Mouse (Mus musculus): ENCODE data around the gene Trim65. TPM values are rescaled to one million over a fixed set of nuclear protein-coding genes. Genes with fewer than 3 reads are reported as not detected.

The Trim65 gene
- polyA plus RNA-seq, 2 experiments: 0.83 to 1.4 TPM

GRCm38 (mm10) chr11:116101931-116102381, 29.0 kb downstream of the Trim65 start:
- TF ChIP-seq CTCF (IDR thresholded peaks at IDR 0.05; ENCODE audit: low read depth) (no peak), EP300 (IDR thresholded peaks at IDR 0.05; ENCODE audit: low read depth) (no peak)
- WGBS (ENCODE audit: insufficient replicate concordance): 25% methylated on average over 11 of the region's 11 CpGs
- no peak overlapping the region for H3K27ac ChIP-seq
- H3K36me3 ChIP-seq (replicated peaks; ENCODE audit: control insufficient read depth, insufficient read depth, low read depth): no peaks in the 10 kb centered on the region
- H3K4me1 ChIP-seq (replicated peaks; ENCODE audit: control insufficient read depth in 2 of 2, insufficient read depth in 2 of 2, low read length in 1 of 2): peaks cover 13 to 45% of the 10 kb centered on the region in 2 experiments
- peak overlapping the region; percentile 8; the same call in 1 of the 2 replicates for H3K4me2 ChIP-seq (ENCODE audit: low read depth)
- no peak overlapping the region for H3K9ac ChIP-seq (replicated peaks)
- no peaks in the 10 kb centered on the region for H3K9me3 ChIP-seq (ENCODE audit: control insufficient read depth, low read length)
- H3K27me3 ChIP-seq (ENCODE audit: control insufficient read depth, insufficient read depth, low read length): no peaks in the 10 kb centered on the region; the same call in 1 of the 2 replicates
- H3K4me3 ChIP-seq (ENCODE audit: insufficient read depth in 1 of 2, low read depth in 2 of 2, low read length in 2 of 2): no peak overlapping the region
- DNase-seq (ENCODE audit: low read depth in 3 of 3, low spot score in 3 of 3) (no peak), ATAC-seq (ENCODE audit: insufficient read depth) (no peak)

DNA sequence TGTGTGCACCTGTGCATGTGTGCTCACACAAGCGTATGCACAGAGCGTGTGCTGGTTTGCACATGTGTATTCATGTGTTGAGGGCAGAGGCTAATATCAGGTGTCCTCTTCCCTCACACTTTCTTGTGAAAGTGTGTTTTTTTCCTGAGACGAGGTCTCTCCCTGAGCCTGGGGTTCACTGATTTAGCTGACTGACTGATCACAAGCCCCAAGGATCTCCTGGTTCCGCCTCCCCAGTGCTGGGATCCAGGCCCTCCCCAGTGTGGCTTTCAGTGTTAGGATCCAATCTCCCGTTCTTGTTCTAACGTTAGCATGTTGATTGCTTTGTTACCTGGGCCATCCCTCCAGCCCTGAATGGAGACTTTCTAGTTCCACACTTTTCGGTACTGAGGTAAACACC, 30.1 kb downstream of the Trim65 start:
- 71% methylated on average over 7 of the region's 7 CpGs for WGBS (ENCODE audit: insufficient replicate concordance)
- no peak for ATAC-seq (ENCODE audit: insufficient read depth)
- Histone ChIP-seq H3K9me3 (ENCODE audit: control insufficient read depth, low read length) (peaks cover 4% of the 10 kb centered on the region), H3K4me3 (ENCODE audit: insufficient read depth in 1 of 2, low read depth in 2 of 2, low read length in 2 of 2) (no peak overlapping the region), H3K36me3 (replicated peaks; ENCODE audit: control insufficient read depth, insufficient read depth, low read depth) (no peaks in the 10 kb centered on the region), H3K27me3 (ENCODE audit: control insufficient read depth, insufficient read depth, low read length) (no peaks in the 10 kb centered on the region), H3K4me2 (ENCODE audit: low read depth) (no peak overlapping the region), H3K9ac (replicated peaks) (no peak overlapping the region), H3K27ac (no peak overlapping the region), H3K4me1 (replicated peaks; ENCODE audit: control insufficient read depth in 2 of 2, insufficient read depth in 2 of 2, low read length in 1 of 2) (peaks cover 13 to 40% of the 10 kb centered on the region in 2 experiments)
- DNase-seq (ENCODE audit: low read depth in 3 of 3, low spot score in 3 of 3): no peak
- TF ChIP-seq CTCF (IDR thresholded peaks at IDR 0.05; ENCODE audit: low read depth) (no peak), EP300 (IDR thresholded peaks at IDR 0.05; ENCODE audit: low read depth) (no peak)

GRCm38 (mm10) chr11:116100385-116100784, 30.5 kb downstream of the Trim65 start:
- WGBS (ENCODE audit: insufficient replicate concordance): 49% methylated on average over 6 of the region's 6 CpGs
- H3K4me1 ChIP-seq (replicated peaks; ENCODE audit: control insufficient read depth in 2 of 2, insufficient read depth in 2 of 2, low read length in 1 of 2): peaks cover 13 to 40% of the 10 kb centered on the region in 2 experiments
- H3K9ac ChIP-seq (replicated peaks): no peak overlapping the region
- TF ChIP-seq EP300 (IDR thresholded peaks at IDR 0.05; ENCODE audit: low read depth) (no peak), CTCF (IDR thresholded peaks at IDR 0.05; ENCODE audit: low read depth) (no peak)
- no peak overlapping the region for H3K27ac ChIP-seq
- H3K36me3 ChIP-seq (replicated peaks; ENCODE audit: control insufficient read depth, insufficient read depth, low read depth): no peaks in the 10 kb centered on the region
- no peaks in the 10 kb centered on the region for H3K27me3 ChIP-seq (ENCODE audit: control insufficient read depth, insufficient read depth, low read length)
- H3K9me3 ChIP-seq (ENCODE audit: control insufficient read depth, low read length): peaks cover 4% of the 10 kb centered on the region
- ATAC-seq (ENCODE audit: insufficient read depth) (no peak), DNase-seq (ENCODE audit: low read depth in 3 of 3, low spot score in 3 of 3) (no peak)
- no peak overlapping the region for H3K4me2 ChIP-seq (ENCODE audit: low read depth)
- H3K4me3 ChIP-seq (ENCODE audit: insufficient read depth in 1 of 2, low read depth in 2 of 2, low read length in 2 of 2): no peak overlapping the region

DNA sequence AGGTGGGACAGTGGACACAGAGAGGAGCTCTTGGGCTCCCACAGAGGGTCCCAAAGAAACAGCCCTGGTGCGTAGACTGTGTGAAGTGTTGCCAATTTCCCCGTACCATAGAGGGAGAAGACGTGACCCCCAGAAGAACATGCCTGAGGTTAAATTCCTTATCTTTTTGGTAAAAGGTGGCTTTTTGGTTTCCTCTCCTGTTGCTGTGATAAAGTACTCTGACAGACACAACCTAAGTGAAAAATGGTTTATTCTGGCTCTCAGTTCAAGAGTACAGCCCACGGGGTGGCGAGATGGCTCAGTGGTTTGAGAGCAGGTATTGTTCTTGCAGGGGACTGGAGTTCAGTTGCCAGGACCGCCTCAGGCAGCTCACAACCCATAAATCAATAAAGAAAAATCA, 31.5 kb downstream of the Trim65 start:
- no peak overlapping the region for H3K9ac ChIP-seq (replicated peaks)
- H3K4me2 ChIP-seq (ENCODE audit: low read depth): no peak overlapping the region
- no peak overlapping the region for H3K27ac ChIP-seq
- no peak for TF ChIP-seq EP300 (IDR thresholded peaks at IDR 0.05; ENCODE audit: low read depth)
- peaks cover 11 to 41% of the 10 kb centered on the region in 2 experiments for H3K4me1 ChIP-seq (replicated peaks; ENCODE audit: control insufficient read depth in 2 of 2, insufficient read depth in 2 of 2, low read length in 1 of 2)
- no peaks in the 10 kb centered on the region for H3K27me3 ChIP-seq (ENCODE audit: control insufficient read depth, insufficient read depth, low read length)
- no peak for ATAC-seq (ENCODE audit: insufficient read depth)
- peaks cover 4% of the 10 kb centered on the region for H3K9me3 ChIP-seq (ENCODE audit: control insufficient read depth, low read length)
- no peak overlapping the region for H3K4me3 ChIP-seq (ENCODE audit: insufficient read depth in 1 of 2, low read depth in 2 of 2, low read length in 2 of 2)
- DNase-seq (ENCODE audit: low read depth in 3 of 3, low spot score in 3 of 3): no peak
- no peaks in the 10 kb centered on the region for H3K36me3 ChIP-seq (replicated peaks; ENCODE audit: control insufficient read depth, insufficient read depth, low read depth)
- 26% methylated on average over 6 of the region's 6 CpGs for WGBS (ENCODE audit: insufficient replicate concordance)

GRCm38 (mm10) chr11:116098711-116099460, 32.0 kb downstream of the Trim65 start:
- no peak for DNase-seq (ENCODE audit: low read depth in 3 of 3, low spot score in 3 of 3)
- no peak overlapping the region for H3K9ac ChIP-seq (replicated peaks)
- H3K4me2 ChIP-seq (ENCODE audit: low read depth): no peak overlapping the region
- H3K4me1 ChIP-seq (replicated peaks; ENCODE audit: control insufficient read depth in 2 of 2, insufficient read depth in 2 of 2, low read length in 1 of 2): peaks cover 10 to 38% of the 10 kb centered on the region in 2 experiments
- no peak overlapping the region for H3K4me3 ChIP-seq (ENCODE audit: insufficient read depth in 1 of 2, low read depth in 2 of 2, low read length in 2 of 2)
- 53% methylated on average over 14 of the region's 14 CpGs for WGBS (ENCODE audit: insufficient replicate concordance)
- peaks cover 4% of the 10 kb centered on the region for H3K9me3 ChIP-seq (ENCODE audit: control insufficient read depth, low read length)
- no peaks in the 10 kb centered on the region for H3K27me3 ChIP-seq (ENCODE audit: control insufficient read depth, insufficient read depth, low read length)
- no peak for ATAC-seq (ENCODE audit: insufficient read depth)
- H3K36me3 ChIP-seq (replicated peaks; ENCODE audit: control insufficient read depth, insufficient read depth, low read depth): no peaks in the 10 kb centered on the region
- TF ChIP-seq CTCF (IDR thresholded peaks at IDR 0.05; ENCODE audit: low read depth): no peak
- no peak for TF ChIP-seq EP300 (IDR thresholded peaks at IDR 0.05; ENCODE audit: low read depth)
- H3K27ac ChIP-seq: no peak overlapping the region
